Comparison of ENCODE assay signal across 13 mouse cellular contexts in genomic region chr4:32485848-32486247, GRCm38 (mm10).
A peak's percentile ranks its signal among the peaks of the same experiment; 100 is the strongest.
DNase-seq lines count a peak whose midpoint lies in the region; ATAC-seq and TF ChIP-seq lines count a peak whose summit lies in the region.
"Had no signal": no experiment of that assay in that cellular context is flagged by ENCODE, and none has a peak within 500 bp of the region (broad histone marks: within the 10 kb centered on the region; RNA-seq: fewer than 3 reads in every experiment).

No protein-coding gene starts in this region.

- WGBS in heart, postnatal 0 days: 62% methylated on average over 5 of the region's 5 CpGs
- 42% methylated on average over 5 of the region's 5 CpGs for WGBS in midbrain, embryonic 11.5 days
- WGBS in midbrain, embryonic 16.5 days: 44% methylated on average over 5 of the region's 5 CpGs
- 27% methylated on average over 5 of the region's 5 CpGs for WGBS in forebrain, embryonic 14.5 days

- no peaks in the 10 kb centered on the region for H3K36me3 ChIP-seq in heart, postnatal 0 days (replicated peaks; ENCODE audit: control insufficient read depth, insufficient read depth, low read length)
- no peaks in the 10 kb centered on the region for H3K36me3 ChIP-seq in midbrain, embryonic 11.5 days (ENCODE audit: control insufficient read depth, insufficient read depth, low read length)
- no peaks in the 10 kb centered on the region for H3K36me3 ChIP-seq in midbrain, embryonic 16.5 days (ENCODE audit: control insufficient read depth, insufficient read depth, low read length)
- no peaks in the 10 kb centered on the region for H3K36me3 ChIP-seq in forebrain, embryonic 14.5 days (ENCODE audit: control insufficient read depth, insufficient read depth, low read length)
- no peaks in the 10 kb centered on the region; the same call in 1 of the 2 replicates for H3K36me3 ChIP-seq in splenic B cell, adult 2 months (ENCODE audit: control insufficient read depth, insufficient read depth, low read length, poor library complexity, severe bottlenecking)
- H3K36me3 ChIP-seq: liver, embryonic 12.5 days had no signal

- peaks cover 13% of the 10 kb centered on the region for H3K4me1 ChIP-seq in heart, postnatal 0 days (ENCODE audit: control insufficient read depth, insufficient read depth)
- H3K4me1 ChIP-seq in midbrain, embryonic 11.5 days (ENCODE audit: control insufficient read depth, insufficient read depth, low read length): peaks cover 40% of the 10 kb centered on the region
- peaks cover 39% of the 10 kb centered on the region for H3K4me1 ChIP-seq in midbrain, embryonic 16.5 days (ENCODE audit: control insufficient read depth, insufficient read depth, low read length)
- H3K4me1 ChIP-seq in forebrain, embryonic 14.5 days (ENCODE audit: control insufficient read depth, insufficient read depth, low read length): peaks cover 40% of the 10 kb centered on the region
- H3K4me1 ChIP-seq: liver, embryonic 12.5 days had no signal

- H3K4me2 ChIP-seq in heart, postnatal 0 days (ENCODE audit: low read depth, low read length): no peak overlapping the region
- H3K4me2 ChIP-seq in midbrain, embryonic 11.5 days: no peak overlapping the region
- no peak overlapping the region for H3K4me2 ChIP-seq in midbrain, embryonic 16.5 days (ENCODE audit: low read length)
- H3K4me2 ChIP-seq in forebrain, embryonic 14.5 days (ENCODE audit: low read length): no peak overlapping the region
- H3K4me2 ChIP-seq: liver, embryonic 12.5 days had no signal

- H3K9me3 ChIP-seq in heart, postnatal 0 days (replicated peaks; ENCODE audit: control insufficient read depth, low read length): no peaks in the 10 kb centered on the region
- no peaks in the 10 kb centered on the region for H3K9me3 ChIP-seq in midbrain, embryonic 11.5 days (ENCODE audit: control insufficient read depth, low read length)
- no peaks in the 10 kb centered on the region for H3K9me3 ChIP-seq in midbrain, embryonic 16.5 days (replicated peaks; ENCODE audit: control insufficient read depth, low read length, poor library complexity, severe bottlenecking)
- H3K9me3 ChIP-seq in forebrain, embryonic 14.5 days (replicated peaks; ENCODE audit: control insufficient read depth, low read length): no peaks in the 10 kb centered on the region
- H3K9me3 ChIP-seq: liver, embryonic 12.5 days had no signal

- ATAC-seq in heart, postnatal 0 days (ENCODE audit: insufficient read depth, low read depth): no peak
- ATAC-seq in midbrain, embryonic 11.5 days (ENCODE audit: low FRiP score): no peak
- ATAC-seq in midbrain, embryonic 16.5 days: no peak
- no peak for ATAC-seq in forebrain, embryonic 14.5 days
- ATAC-seq: liver, embryonic 12.5 days had no signal

- no peaks in the 10 kb centered on the region for H3K27me3 ChIP-seq in heart, postnatal 0 days (ENCODE audit: control insufficient read depth, insufficient read depth, low read length)
- no peaks in the 10 kb centered on the region for H3K27me3 ChIP-seq in midbrain, embryonic 11.5 days (ENCODE audit: control insufficient read depth, insufficient read depth, low read length)
- no peaks in the 10 kb centered on the region for H3K27me3 ChIP-seq in midbrain, embryonic 16.5 days (ENCODE audit: control insufficient read depth, insufficient read depth, low read depth, low read length)
- no peaks in the 10 kb centered on the region for H3K27me3 ChIP-seq in forebrain, embryonic 14.5 days (replicated peaks; ENCODE audit: control insufficient read depth, insufficient read depth, low read length)
- H3K27me3 ChIP-seq in splenic B cell, adult 2 months (ENCODE audit: control insufficient read depth, insufficient read depth, low read length, poor library complexity, severe bottlenecking): no peaks in the 10 kb centered on the region
- H3K27me3 ChIP-seq: liver, embryonic 12.5 days had no signal

- TF ChIP-seq EP300 in heart, postnatal 0 days (IDR thresholded peaks at IDR 0.05; ENCODE audit: low read depth): no peak

- H3K27ac ChIP-seq in heart, postnatal 0 days (ENCODE audit: low read depth): peak overlapping the region; percentile 65; the same call in 1 of the 2 replicates
- no peak overlapping the region for H3K27ac ChIP-seq in midbrain, embryonic 11.5 days (ENCODE audit: low read depth, low read length)
- no peak overlapping the region for H3K27ac ChIP-seq in midbrain, embryonic 16.5 days (ENCODE audit: low read length)
- peak overlapping the region; percentile 31; the same call in 1 of the 2 replicates for H3K27ac ChIP-seq in forebrain, embryonic 14.5 days (ENCODE audit: low read depth, low read length)
- H3K27ac ChIP-seq: left cerebral cortex, adult 2 months; liver, embryonic 12.5 days had no signal

- H3K9ac ChIP-seq in heart, postnatal 0 days (replicated peaks; ENCODE audit: low read depth, low read length): no peak overlapping the region
- no peak overlapping the region for H3K9ac ChIP-seq in midbrain, embryonic 11.5 days (ENCODE audit: low read length)
- H3K9ac ChIP-seq in midbrain, embryonic 16.5 days (ENCODE audit: low read depth, low read length): no peak overlapping the region
- H3K9ac ChIP-seq in forebrain, embryonic 14.5 days (ENCODE audit: low read length): no peak overlapping the region
- H3K9ac ChIP-seq: liver, embryonic 12.5 days had no signal

- DNase-seq in heart, postnatal 0 days (ENCODE audit: low spot score): no peak
- DNase-seq in heart, adult 18-20 months: no peak
- peak; percentile 70 for DNase-seq in midbrain, embryonic 11.5 days (ENCODE audit: low spot score, missing footprints)
- DNase-seq in forebrain, embryonic 14.5 days (ENCODE audit: low spot score): no peak
- peak; percentile 24 for DNase-seq in splenic B cell, adult 2 months (ENCODE audit: low read depth, low spot score)
- DNase-seq in right cerebral cortex, postnatal 36 days (ENCODE audit: low spot score in 2 of 2): no peak
- DNase-seq: adrenal gland, postnatal 10 days; gastrocnemius, postnatal 36 days; kidney, adult 18-20 months; right cerebral cortex, postnatal 14 days had no signal

- TF ChIP-seq CTCF in heart, postnatal 0 days (IDR thresholded peaks at IDR 0.05; ENCODE audit: low read depth): no peak

- no peak overlapping the region for H3K4me3 ChIP-seq in heart, postnatal 0 days (ENCODE audit: low read depth, low read length)
- H3K4me3 ChIP-seq in midbrain, embryonic 11.5 days (ENCODE audit: low read depth, low read length): no peak overlapping the region
- no peak overlapping the region for H3K4me3 ChIP-seq in midbrain, embryonic 16.5 days (ENCODE audit: low read depth, low read length)
- H3K4me3 ChIP-seq in forebrain, embryonic 14.5 days (ENCODE audit: low read depth, low read length): no peak overlapping the region
- H3K4me3 ChIP-seq: liver, embryonic 12.5 days had no signal

Comparison
In these comparisons a context has a peak if more than half of its experiments do, and no peak if none do; other contexts are left out.
1. DNase-seq: peak in midbrain, embryonic 11.5 days (single experiment) and splenic B cell, adult 2 months (single experiment); none in heart, postnatal 0 days (single experiment), heart, adult 18-20 months (0 of 2), forebrain, embryonic 14.5 days (single experiment) and right cerebral cortex, postnatal 36 days (0 of 2).
2. H3K27ac ChIP-seq: peak in heart, postnatal 0 days (single experiment) and forebrain, embryonic 14.5 days (single experiment); none in midbrain, embryonic 11.5 days (single experiment) and midbrain, embryonic 16.5 days (single experiment).